Mouse (Mus musculus) intestine, postnatal 0 days (tissue): Measurements from ENCODE around the gene Prmt8. TPM values are rescaled to one million over a fixed set of nuclear protein-coding genes. Genes with fewer than 3 reads are reported as not detected.

Experiments
- ATAC-seq: fragments of 200-750 bp; cut with Nextera tagmentation; 2 replicates; pipeline ENCODE4 v1.8.0; 2017; ENCODE audit warnings: mild to moderate bottlenecking, moderate TSS enrichment, moderate library complexity
- H3K27ac ChIP-seq: fragments of 300-500 bp; sonication (generic); 2 replicates; pipeline ENCODE4 v1.5.1; 2014; ENCODE audit warnings: mild to moderate bottlenecking, low read depth, low read length, moderate library complexity
- H3K27me3 ChIP-seq: fragments of 300-500 bp; sonication (generic); replicated peaks from 2 replicates; pipeline ENCODE4 v1.6.1; 2014; ENCODE audit warnings: low read length, mixed read lengths; ENCODE audit not compliant: control insufficient read depth, insufficient read depth
- H3K36me3 ChIP-seq: fragments of 300-500 bp; sonication (generic); 2 replicates; pipeline ENCODE4 v1.6.1; 2014; ENCODE audit warnings: mild to moderate bottlenecking, moderate library complexity; ENCODE audit not compliant: control insufficient read depth, insufficient read depth
- H3K4me1 ChIP-seq: fragments of 300-500 bp; sonication (generic); replicated peaks from 2 replicates; pipeline ENCODE4 v1.6.1; 2014; ENCODE audit warnings: antibody characterized with exemption, low read length, mixed read lengths; ENCODE audit not compliant: control insufficient read depth, insufficient read depth
- H3K4me2 ChIP-seq: fragments of 300-500 bp; sonication (generic); replicated peaks from 2 replicates; pipeline ENCODE4 v1.6.1; 2014; ENCODE audit warnings: low read depth, mild to moderate bottlenecking, moderate library complexity
- H3K4me3 ChIP-seq: fragments of 300-500 bp; sonication (generic); 2 replicates; pipeline ENCODE4 v1.5.1; 2014; ENCODE audit warnings: low read depth, low read length
- H3K9ac ChIP-seq: fragments of 300-500 bp; sonication (generic); 2 replicates; pipeline ENCODE4 v1.6.1; 2014; ENCODE audit warnings: mild to moderate bottlenecking, low read depth, low read length
- H3K9me3 ChIP-seq: fragments of 300-500 bp; sonication (generic); 2 replicates; pipeline ENCODE4 v1.6.1; 2016; ENCODE audit warnings: mixed run types; ENCODE audit not compliant: control insufficient read depth
- CTCF ChIP-seq: sonication (generic); IDR thresholded peaks from 2 replicates; pipeline ENCODE4 v1.5.1; 2016; ENCODE audit warnings: low read depth, mild to moderate bottlenecking, control low read depth, antibody characterized with exemption, moderate library complexity
- WGBS: fragments of 180-500 bp; shearing (Covaris S2); extraction: QIAGEN DNeasy Blood & Tissue Kit; methylation state at CpG from one replicate; pipeline ENCODE4 v1.1.7; 2014; 5-methylcytosine and 5-hydroxymethylcytosine counted together
- polyA plus RNA-seq: library from polyadenylated mRNA; unstranded; fragments of >200 nt; fragmentation: Nextera tagmentation; extraction: Ambion mirVana; gene quantifications from 2 replicates; pipeline ENCODE4 v1.2.1, GENCODE M21; 2015

The Prmt8 gene
- polyA plus RNA-seq, 1 experiment from 2014 or later, result 0.17 TPM

DNA sequence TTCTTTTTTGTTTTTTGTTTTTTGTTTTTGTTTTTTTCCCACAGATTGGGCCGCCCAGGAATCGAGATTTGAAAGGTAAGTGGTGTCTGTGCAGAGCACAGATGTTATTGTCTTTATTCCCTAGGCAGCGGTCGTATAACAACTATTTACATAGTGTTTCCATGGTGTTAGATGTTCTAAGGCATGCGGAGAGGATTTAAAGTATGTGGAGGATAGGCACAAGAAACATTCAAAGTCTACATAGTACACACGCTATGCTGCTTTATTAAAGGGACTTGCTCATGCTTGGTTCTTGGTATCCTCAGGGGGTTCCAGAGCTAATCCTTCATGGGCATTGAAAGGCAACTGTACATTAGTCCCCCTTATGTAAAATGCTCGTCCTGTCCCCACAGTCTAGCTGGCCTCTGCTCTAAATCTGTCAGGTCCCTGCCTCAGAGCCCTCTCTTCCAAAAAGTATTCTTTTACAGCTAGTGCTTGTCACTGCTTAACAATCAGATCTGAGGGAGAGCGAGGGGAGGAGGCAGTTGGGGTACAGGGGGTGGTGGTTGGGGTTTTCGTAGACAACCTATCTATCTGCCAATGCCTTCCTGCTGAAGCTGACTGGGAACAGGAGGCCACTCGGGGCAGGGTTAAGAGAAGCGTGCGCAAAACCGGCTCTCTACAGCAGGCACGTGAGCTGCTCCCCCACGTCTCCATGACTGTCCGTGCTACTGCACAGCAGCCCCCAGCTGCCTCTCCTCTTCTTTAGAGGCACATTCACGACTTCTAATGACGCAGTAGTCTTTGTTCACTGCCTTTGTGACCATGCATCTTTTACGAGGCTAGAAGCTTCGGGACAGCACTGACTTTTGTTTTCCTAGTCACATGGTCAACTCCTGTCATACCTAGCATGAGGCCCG lies 51.8 kb downstream of the Prmt8 start:
- Histone ChIP-seq H3K27ac (no peak overlapping the region), H3K9ac (no peak overlapping the region), H3K36me3 (no peaks in the 10 kb centered on the region), H3K27me3 (no peaks in the 10 kb centered on the region), H3K4me3 (no peak overlapping the region), H3K4me2 (no peak overlapping the region), H3K4me1 (no peaks in the 10 kb centered on the region), H3K9me3 (no peaks in the 10 kb centered on the region)
- no peak for ATAC-seq
- WGBS, result 39% methylated on average over 21 of the region's 21 CpGs
- TF ChIP-seq CTCF, result no peak

DNA sequence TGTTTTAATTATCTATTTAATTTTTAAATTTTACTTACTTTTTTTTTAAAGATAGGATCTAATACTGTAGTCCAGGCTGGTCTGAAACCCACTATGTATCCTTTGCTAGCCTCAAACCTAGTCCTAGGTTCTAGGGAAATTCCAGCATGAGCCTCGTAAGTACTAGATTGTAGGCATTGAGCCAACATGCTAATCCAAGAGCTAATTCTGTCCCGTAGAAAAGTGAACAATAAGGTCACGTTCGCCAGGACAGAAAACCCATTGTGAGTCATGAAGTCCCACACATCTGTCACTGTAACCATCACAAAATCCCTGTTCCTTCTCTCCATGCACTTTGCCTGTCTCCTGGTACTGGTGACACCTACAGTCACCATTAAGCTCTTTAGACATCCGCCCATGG lies 53.8 kb downstream of the Prmt8 start:
- no peak for TF ChIP-seq CTCF
- no peaks in the 10 kb centered on the region for H3K36me3 ChIP-seq
- WGBS, result 73% methylated on average over 5 of the region's 5 CpGs
- ATAC-seq, result no peak
- no peak overlapping the region for H3K4me2 ChIP-seq
- H3K9me3 ChIP-seq, result no peaks in the 10 kb centered on the region
- H3K4me1 ChIP-seq, result no peaks in the 10 kb centered on the region
- no peak overlapping the region for H3K4me3 ChIP-seq
- H3K27me3 ChIP-seq, result no peaks in the 10 kb centered on the region
- no peak overlapping the region for H3K9ac ChIP-seq
- no peak overlapping the region for H3K27ac ChIP-seq

- no peak overlapping the region for H3K9ac ChIP-seq
- no peak for TF ChIP-seq CTCF
- H3K4me1 ChIP-seq, result no peaks in the 10 kb centered on the region
- H3K9me3 ChIP-seq, result no peaks in the 10 kb centered on the region
- 25% methylated on average over 5 of the region's 5 CpGs for WGBS
- H3K4me3 ChIP-seq, result no peak overlapping the region
- no peak overlapping the region for H3K4me2 ChIP-seq
- no peaks in the 10 kb centered on the region for H3K27me3 ChIP-seq
- no peak for ATAC-seq
- H3K27ac ChIP-seq, result no peak overlapping the region
- no peaks in the 10 kb centered on the region for H3K36me3 ChIP-seq
Measured at GRCm38 (mm10) chr6:127714906-127715305, 54.4 kb downstream of the Prmt8 start.

DNA sequence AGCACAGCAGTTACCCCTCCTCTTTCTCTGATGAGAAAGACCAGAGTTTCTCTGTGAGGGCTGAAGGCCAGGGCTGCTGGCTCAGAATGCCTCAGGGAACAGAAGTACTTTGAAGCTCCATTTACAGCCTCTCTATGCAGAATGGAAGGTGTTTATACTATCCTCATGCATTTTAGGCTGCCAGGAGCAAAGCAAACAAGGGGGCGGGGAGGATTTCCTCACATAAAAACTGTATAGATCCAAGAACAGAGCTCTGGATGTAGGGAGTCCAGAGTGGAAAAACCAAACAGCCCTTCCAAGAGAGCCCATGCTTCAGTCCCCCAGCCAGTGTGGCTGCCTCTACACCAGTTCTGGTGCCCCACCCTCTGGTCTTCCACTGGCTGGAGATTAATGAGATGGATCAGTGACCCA lies 61.0 kb downstream of the Prmt8 start:
- Histone ChIP-seq H3K9me3 (no peaks in the 10 kb centered on the region), H3K4me3 (no peak overlapping the region), H3K4me1 (0 out of 2 replicates have a peak, but pooled peaks cover 3% of the 10 kb centered on the region), H3K9ac (no peak overlapping the region), H3K27ac (no peak overlapping the region), H3K4me2 (no peak overlapping the region), H3K36me3 (no peaks in the 10 kb centered on the region), H3K27me3 (no peaks in the 10 kb centered on the region)
- WGBS, result 32% methylated on average over 1 of the region's 1 CpGs
- no peak for TF ChIP-seq CTCF
- no peak for ATAC-seq

DNA sequence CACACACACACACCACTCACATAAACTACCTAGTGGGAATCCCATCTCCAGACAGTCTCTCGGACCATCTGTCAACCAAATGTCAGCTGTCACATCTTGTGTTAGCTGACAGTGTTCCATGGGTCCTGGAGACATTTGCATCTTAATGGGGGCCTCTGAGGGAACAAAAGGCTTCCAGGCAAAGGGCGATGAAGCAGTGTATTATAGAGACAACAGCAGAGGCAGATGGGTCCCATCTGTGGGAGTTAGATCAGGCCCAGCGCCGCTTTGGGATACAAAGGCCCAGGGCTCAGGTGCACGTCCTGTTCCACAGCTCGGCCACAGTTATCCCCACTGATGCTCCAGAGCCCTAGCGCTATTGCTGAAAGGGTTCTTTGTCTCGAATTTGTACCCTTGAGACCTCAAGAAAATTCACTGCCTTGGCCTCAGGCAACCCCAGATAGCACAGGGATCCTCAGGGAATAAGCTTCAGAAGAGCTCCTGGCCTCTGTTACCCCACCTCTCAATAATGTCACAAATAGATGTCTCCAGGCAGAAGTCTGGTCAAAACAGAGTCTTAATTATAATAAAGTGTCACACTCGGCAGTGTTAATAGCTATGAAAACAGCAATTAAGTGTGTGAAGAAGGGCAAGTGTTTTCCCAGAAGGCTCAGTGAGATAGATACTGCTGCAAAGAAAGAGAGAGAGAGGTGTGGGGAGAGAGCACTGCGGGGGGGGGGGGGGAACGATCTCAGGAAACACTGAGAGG lies 68.1 kb downstream of the Prmt8 start:
- Histone ChIP-seq H3K9ac (no peak overlapping the region), H3K4me2 (no peak overlapping the region), H3K9me3 (no peaks in the 10 kb centered on the region), H3K27ac (no peak overlapping the region), H3K4me3 (no peak overlapping the region), H3K4me1 (no peaks in the 10 kb centered on the region), H3K36me3 (no peaks in the 10 kb centered on the region), H3K27me3 (no peaks in the 10 kb centered on the region)
- no peak for ATAC-seq
- WGBS, result 68% methylated on average over 10 of the region's 11 CpGs
- TF ChIP-seq CTCF, result no peak

GRCm38 (mm10) chr6:127693681-127694080 lies 75.6 kb downstream of the Prmt8 start:
- Histone ChIP-seq H3K4me1 (no peaks in the 10 kb centered on the region), H3K27me3 (no peaks in the 10 kb centered on the region), H3K4me3 (no peak overlapping the region), H3K9ac (no peak overlapping the region), H3K36me3 (no peaks in the 10 kb centered on the region), H3K4me2 (no peak overlapping the region), H3K9me3 (no peaks in the 10 kb centered on the region), H3K27ac (no peak overlapping the region)
- no peak for TF ChIP-seq CTCF
- WGBS, result 92% methylated on average over 7 of the region's 7 CpGs
- ATAC-seq, result no peak
